ENCODE assay signal across 8 mouse cellular contexts in the genomic region with DNA sequence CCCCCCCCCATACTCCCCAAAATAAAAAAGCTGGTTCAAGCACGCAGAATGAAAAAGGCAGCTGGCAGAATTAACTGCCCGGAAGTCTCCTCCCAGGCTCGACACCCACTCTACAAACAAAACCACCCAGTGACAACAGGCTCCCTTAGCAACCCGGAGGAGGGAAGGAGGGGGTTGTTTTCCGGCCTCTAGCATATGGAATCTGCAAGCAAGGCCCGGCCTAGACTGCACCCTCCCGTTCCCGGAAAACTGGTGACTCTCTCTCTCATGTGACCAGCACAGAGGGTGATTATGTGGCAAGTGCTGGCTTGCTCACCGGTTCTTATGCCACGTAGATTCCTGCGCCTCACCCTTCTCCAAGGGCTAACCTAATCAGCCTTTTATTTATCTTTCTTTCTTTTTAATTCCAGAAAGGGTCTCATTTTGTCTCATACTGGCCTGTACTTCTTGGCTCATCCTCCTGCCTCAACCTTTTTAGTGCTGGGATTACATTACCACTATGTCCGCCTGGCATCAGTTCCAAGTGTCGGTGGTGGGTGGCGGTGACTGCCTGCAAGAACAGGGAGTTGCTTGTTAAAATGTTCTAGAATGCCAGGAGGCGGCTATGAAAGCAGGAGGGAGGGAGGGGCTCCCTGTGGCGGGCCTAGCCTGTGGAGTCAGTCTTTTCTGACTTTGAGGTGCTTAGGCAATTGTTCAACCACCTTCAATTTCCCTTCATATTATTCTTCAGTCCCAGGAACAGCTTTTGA. TPM values are rescaled to one million over a fixed set of nuclear protein-coding genes. Genes with fewer than 3 reads are reported as not detected.
DNase-seq lines count a peak whose midpoint lies in the region; ATAC-seq and TF ChIP-seq lines count a peak whose summit lies in the region.

No protein-coding gene starts in this region.

- intact Hi-C loops in gastrocnemius, postnatal 14 days (cut with DNase I; ENCODE audit: low total_unique reads): no loop called here

- TF ChIP-seq POLR2A in cortical plate, adult 2 months (IDR thresholded peaks at IDR 0.05; ENCODE audit: extremely low read depth, insufficient read depth, low read length): peak; percentile 50

- TF ChIP-seq CTCF in cortical plate, adult 2 months (IDR thresholded peaks at IDR 0.05; ENCODE audit: extremely low read depth, insufficient read depth, low read length): no peak

- DNase-seq in adipocyte (ENCODE audit: low spot score): peak; percentile 99
- peak; percentile 84 for DNase-seq in gastrocnemius, postnatal 14 days
- DNase-seq in left cerebral cortex, adult 9 months (ENCODE audit: low spot score in 2 of 2): peak; percentile 91 to 96
- DNase-seq in right cerebral cortex, adult 2 months (ENCODE audit: low spot score in 2 of 2): peak; percentile 91
- peak; percentile 62 for DNase-seq in urinary bladder, postnatal 25 days (ENCODE audit: low spot score)

- peaks cover 48% of the 10 kb centered on the region for H3K36me3 ChIP-seq in megakaryocyte, embryonic 14.5 days (replicated peaks; ENCODE audit: low read length)

- no peaks in the 10 kb centered on the region for H3K27me3 ChIP-seq in megakaryocyte, embryonic 14.5 days (replicated peaks)

- peak overlapping the region; percentile 96 for H3K27ac ChIP-seq in cortical plate, adult 2 months (ENCODE audit: insufficient read depth, low read length)

- peaks cover 16% of the 10 kb centered on the region for H3K4me1 ChIP-seq in cortical plate, adult 2 months (ENCODE audit: control insufficient read depth, insufficient read depth, low read length)
- H3K4me1 ChIP-seq in megakaryocyte, embryonic 14.5 days: peaks cover 68% of the 10 kb centered on the region

- ATAC-seq in inflammation-experienced regulatory T-cells, adult 6 months: peak; percentile 3

- peak overlapping the region; percentile 28 for H3K4me3 ChIP-seq in cortical plate, adult 2 months (ENCODE audit: insufficient read depth, low read length)
- H3K4me3 ChIP-seq in megakaryocyte, embryonic 14.5 days (replicated peaks): peak overlapping the region; percentile 99

- H3K9me3 ChIP-seq in megakaryocyte, embryonic 14.5 days: no peaks in the 10 kb centered on the region

RNA-seq across cellular contexts. Expression of a gene that starts 28.3 kb away (rescaled TPM):
- 17.1 and 22.1 TPM in 2 replicates for polyA plus RNA-seq in cortical plate, adult 2 months (2012; rRNA removed)
- total RNA-seq in gastrocnemius, postnatal 14 days (2021): 1 to 10 TPM; 7.1 to 7.7 TPM
- 10 to 100 TPM; 57.3 to 71.3 (median 60.1) TPM for polyA plus RNA-seq in inflammation-experienced regulatory T-cells, adult 6 months (2017; shearing (Covaris generic))
- 28.5 and 57.6 TPM in 2 replicates for polyA plus RNA-seq in megakaryocyte, embryonic 14.5 days (2012; ENCODE audit: insufficient read depth, low replicate concordance)

RNA-seq across cellular contexts. Expression of a gene that starts 30.9 kb away (rescaled TPM):
- 6.6 and 7.4 TPM in 2 replicates for polyA plus RNA-seq in cortical plate, adult 2 months (2012; rRNA removed)
- 1 to 10 TPM; 2.1 to 2.3 TPM for total RNA-seq in gastrocnemius, postnatal 14 days (2021)
- 10 to 100 TPM; 48.8 to 54.8 (median 54.1) TPM for polyA plus RNA-seq in inflammation-experienced regulatory T-cells, adult 6 months (2017; shearing (Covaris generic))
- polyA plus RNA-seq in megakaryocyte, embryonic 14.5 days (2012; ENCODE audit: insufficient read depth, low replicate concordance): 3.6 and 6.9 TPM in 2 replicates

RNA-seq across cellular contexts. Expression of a gene that starts 47.2 kb away (rescaled TPM):
- polyA plus RNA-seq in cortical plate, adult 2 months (2012; rRNA removed): 3.6 and 4.0 TPM in 2 replicates
- total RNA-seq in gastrocnemius, postnatal 14 days (2021): under 1 TPM; 0.42 to 0.66 TPM
- 1 to 10 TPM in 1 of 3 experiments, under 1 TPM in 2; 0.36 to 1.1 (median 0.66) TPM for polyA plus RNA-seq in inflammation-experienced regulatory T-cells, adult 6 months (2017; shearing (Covaris generic))
- 0.57 and 1.3 TPM in 2 replicates for polyA plus RNA-seq in megakaryocyte, embryonic 14.5 days (2012; ENCODE audit: insufficient read depth, low replicate concordance)

Comparison
In these comparisons a context has a peak if more than half of its experiments do, and no peak if none do; other contexts are left out.
1. Peak in every context shown above with its lines: DNase-seq, ATAC-seq, H3K4me3 ChIP-seq and H3K27ac ChIP-seq.